Mouse (Mus musculus) left cerebral cortex, postnatal 14 days (tissue): Measurements from ENCODE around the gene Ube2e2. TPM values are rescaled to one million over a fixed set of nuclear protein-coding genes. Genes with fewer than 3 reads are reported as not detected.
"Not testable (repeated sequence)": the region's sequence is repeated elsewhere in the genome, so short reads cannot be mapped to it uniquely, and the experiment has no call there.

ENCODE experiments used
- DNase-seq, 2 experiments: peaks; one replicate each; pipeline ENCODE4 v3.0.0; 2021 to 2022; ENCODE audit warnings: low spot score in 2 of 2, mixed read lengths in 1 of 2
- intact Hi-C: fragments of 180-260 bp; cut with DNase I; formaldehyde crosslinking; loops from one replicate; pipeline ENCODE4 v1.15.1; 2025
- total RNA-seq, 2 experiments: library from RNA; stranded (reverse); gene quantifications; 2 replicates each; pipeline ENCODE4 v1.2.3; 2021

Ube2e2 gene
- total RNA-seq, 2 experiments from 2014 or later: 149 to 168 TPM

DNA sequence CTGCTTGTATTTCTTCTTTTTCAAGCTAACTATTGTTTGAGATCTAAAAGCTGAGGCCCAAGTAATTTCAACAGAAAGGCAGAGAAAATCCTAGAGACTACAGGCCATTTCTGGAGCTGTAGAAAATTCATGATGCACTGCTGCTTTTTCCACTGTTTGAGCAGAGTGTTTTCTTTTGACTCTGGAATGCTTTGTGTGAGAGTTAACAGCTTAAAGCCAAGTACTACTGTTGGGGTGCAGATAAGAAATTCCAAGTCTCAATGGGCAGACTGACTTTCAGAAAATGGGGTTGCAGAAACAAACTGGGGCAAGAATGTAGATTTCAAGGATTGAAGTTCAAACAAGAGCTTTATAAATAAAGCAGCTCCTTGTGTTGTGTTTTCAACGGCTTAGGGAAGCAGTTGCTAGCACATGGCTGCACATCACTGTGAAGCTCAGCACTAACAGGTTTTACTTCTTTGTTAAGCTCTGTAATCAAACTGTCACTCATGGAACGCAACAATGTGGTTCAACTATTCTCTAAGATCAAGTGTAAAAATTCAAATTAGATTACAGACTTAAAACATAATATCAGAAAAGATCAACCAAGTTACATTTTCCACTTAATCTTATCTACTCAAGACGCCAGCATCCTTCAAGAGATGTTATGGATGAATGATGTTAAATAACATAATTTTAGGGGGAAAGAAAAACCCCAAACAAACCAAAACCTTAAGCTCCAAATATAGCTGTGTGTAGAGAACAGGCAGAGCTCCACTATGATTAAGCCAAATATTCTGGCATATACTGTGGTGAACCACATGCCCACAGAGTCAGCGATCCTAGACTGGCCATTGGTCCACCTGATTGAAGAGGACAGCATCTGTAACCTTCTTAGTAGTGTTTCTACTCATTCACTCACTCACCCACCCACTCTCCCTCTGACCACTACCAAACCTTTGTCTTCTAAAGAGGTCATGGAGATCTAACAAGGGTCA, 236.0 kb downstream of the Ube2e2 start:
- intact Hi-C loops: no loop called here
- no peak for DNase-seq

DNA sequence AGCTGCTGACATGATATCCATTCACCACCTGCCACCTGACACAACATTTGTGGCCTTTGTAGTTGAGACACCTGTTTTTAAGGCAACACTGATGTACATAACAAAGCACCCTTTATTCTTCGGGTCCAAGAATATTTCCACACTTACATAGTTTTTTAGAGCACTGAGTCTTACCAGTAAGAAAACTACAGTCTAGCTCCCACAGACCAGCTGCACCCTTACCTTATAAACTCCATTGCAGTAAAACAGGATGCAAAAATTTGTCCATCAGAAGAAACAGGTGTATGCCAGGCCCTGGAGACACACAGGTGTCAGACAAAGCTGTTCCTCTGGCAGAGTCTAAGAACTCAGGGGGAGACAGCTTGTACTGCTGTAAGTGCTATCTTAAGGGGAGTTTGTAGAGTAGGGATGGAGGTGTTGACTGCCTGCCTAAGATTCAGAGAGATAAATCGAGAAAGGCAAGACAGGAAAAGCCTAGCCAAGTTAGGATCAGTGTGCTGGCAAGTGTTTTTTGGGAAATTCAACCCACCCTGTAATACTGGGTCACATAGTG, 244.9 kb downstream of the Ube2e2 start:
- intact Hi-C loops: no loop called here
- DNase-seq: peak in 1 of 2 experiments; percentile 23

GRCm38 (mm10) chr14:18641656-18642055, 252.4 kb downstream of the Ube2e2 start:
- DNase-seq: no peak
- intact Hi-C loops: no loop called here

GRCm38 (mm10) chr14:18638753-18639456, 255.2 kb downstream of the Ube2e2 start:
- DNase-seq: no peak
- intact Hi-C loops: no loop called here

DNA sequence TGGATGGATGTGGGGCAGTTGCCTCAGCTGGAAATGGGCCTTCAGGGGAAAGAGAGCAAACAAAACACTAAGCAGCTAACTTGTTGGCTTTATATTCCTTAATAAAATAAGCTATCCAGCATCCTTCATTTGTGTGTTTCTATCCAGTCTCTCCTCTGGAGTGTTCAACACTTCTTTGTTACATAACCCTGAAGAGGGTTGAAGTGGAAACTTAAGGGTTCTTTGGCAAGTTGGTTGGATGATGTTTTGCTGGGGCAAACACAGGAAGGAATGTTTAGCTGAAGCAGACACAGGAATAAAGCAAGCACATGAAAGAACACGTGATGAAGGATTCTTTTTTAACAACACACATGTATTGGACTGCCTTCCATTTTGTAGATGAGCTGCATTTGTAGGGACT, 256.3 kb downstream of the Ube2e2 start:
- intact Hi-C loops: no loop called here
- no peak for DNase-seq

- intact Hi-C loops: no loop called here
- no peak for DNase-seq
Observed at GRCm38 (mm10) chr14:18628170-18628569, 265.9 kb downstream of the Ube2e2 start.

DNA sequence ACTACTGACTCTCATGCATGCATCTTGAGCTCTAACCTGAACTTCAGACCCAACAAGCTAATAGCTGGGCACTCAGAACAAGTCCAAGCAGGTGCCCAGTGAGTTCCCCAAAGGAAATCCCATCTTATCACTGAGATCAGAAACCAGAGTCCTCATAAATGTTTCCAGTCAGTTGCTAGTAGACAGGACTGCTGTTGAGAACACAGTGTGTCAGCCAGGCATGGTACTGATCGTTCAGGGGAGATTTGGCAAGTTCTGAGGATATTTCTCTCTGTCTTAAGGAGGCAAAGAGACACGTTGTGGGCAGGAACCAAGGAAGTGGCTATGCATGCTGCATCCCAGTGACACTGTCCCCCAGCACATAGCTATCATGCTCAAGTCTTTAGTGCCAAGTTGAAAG, 275.5 kb downstream of the Ube2e2 start:
- no peak for DNase-seq
- intact Hi-C loops: no loop called here

GRCm38 (mm10) chr14:18601927-18602326, 292.1 kb downstream of the Ube2e2 start:
- intact Hi-C loops: no loop called here
- no peak for DNase-seq

DNA sequence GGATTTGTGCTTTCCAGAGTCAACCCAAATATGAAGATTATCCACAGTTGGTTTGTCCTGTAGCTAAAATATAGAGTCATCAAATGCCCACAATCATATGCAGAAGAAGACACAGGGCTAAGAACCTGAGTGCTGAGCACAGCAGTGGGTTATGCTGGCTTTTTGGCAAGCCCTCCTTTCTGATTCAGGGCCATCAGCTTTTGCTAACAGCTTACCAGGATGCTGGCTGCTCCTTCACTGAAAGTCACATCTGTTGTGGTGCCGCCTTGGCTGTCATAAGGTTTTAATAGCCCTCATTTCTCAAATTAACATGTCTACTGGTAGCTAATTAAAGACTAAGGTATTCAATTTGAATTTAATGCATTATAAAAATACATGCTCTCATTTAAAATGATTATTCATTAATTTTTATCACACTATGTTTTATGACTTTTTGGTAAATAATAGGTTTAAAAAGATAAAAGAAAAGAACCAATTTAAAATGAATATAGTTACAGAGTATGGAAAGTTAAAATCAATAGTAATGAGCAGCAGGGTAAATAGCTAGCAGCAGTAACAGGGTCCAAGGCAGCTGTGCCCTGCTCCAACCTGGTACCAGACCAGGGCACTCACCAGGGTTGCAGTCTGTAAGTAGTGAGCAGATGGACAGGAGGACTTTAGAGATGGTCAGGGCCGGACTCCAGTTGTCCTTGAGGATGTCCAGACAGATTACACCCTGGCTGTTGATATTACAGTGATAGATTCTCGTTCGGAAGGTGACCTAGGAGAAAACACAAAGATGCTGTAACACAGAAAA, 307.6 kb downstream of the Ube2e2 start:
- DNase-seq: no peak
- intact Hi-C loops: no loop called here

DNA sequence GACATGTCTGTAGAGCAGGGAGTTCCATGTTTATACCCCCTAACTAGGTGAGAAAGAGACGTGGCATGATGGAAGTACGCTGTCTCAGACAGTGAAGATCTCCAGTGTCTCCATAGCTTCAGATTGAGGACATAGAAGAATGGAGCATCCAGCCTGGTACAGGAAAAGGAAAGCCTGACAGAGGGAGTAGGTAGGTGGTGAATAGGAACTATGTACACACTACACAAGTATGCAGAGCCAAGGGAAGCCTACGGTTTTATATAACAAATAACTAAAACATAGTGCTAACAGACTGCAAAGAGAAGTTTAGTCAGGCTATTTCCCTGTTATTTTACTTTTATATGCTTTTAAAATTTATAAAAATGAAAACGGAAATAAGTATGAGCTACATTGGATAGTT, 312.3 kb downstream of the Ube2e2 start:
- intact Hi-C loops: no loop called here
- DNase-seq: no peak

GRCm38 (mm10) chr14:18574756-18575155, 319.3 kb downstream of the Ube2e2 start:
- intact Hi-C loops: no loop called here
- DNase-seq: no peak

DNA sequence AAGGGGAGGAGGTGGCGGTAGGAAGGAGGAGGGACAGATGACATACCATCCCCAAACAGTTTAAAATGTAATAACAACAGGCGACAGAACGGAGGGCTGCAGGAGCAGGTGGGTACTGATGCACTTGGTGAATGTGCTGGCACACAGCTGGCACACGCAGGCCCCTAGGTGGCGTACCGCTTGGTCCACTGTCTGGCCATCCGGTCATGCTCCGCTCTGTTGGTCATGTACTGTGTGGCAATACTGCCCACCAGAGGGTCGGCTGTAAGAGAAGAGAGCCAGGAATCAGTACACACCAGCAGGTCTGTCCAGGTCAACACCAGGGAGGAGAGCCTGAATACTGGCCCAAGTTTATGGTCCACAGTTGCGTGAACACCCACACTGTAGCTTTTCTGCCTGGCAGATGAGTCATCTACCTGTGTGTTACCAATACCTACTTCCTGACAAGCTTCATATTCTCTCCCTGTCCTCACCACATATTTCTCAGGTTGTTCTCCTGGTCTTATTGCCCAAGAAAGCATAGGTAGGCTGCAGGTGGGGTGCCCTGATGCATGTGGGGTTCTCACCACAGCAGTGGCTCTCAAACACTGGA, 319.8 kb downstream of the Ube2e2 start:
- DNase-seq: no peak
- intact Hi-C loops: no loop called here

GRCm38 (mm10) chr14:18573286-18573956, 320.6 kb downstream of the Ube2e2 start:
- DNase-seq: no peak
- intact Hi-C loops: no loop called here

DNA sequence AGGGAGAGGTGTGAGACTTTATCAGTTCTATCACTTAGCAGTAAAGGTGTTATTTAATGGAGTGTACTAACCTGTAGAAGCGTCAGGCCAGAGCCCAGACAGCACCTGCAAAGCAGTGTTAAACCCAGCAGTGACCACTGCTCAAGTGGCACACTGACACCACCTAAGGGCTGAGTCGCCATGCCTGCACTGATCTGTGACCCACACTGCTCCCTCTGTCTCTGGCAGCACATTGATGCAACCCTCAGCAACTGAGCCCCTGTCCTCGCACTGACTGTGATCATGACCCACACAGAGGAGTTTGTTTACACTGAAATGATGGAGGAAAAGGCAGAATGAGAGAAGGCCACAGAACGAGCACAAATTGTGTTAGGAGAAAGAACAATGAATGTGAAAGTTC, 321.2 kb downstream of the Ube2e2 start:
- DNase-seq: no peak
- intact Hi-C loops: no loop called here

- intact Hi-C loops: no loop called here
- DNase-seq: no peak
Observed at GRCm38 (mm10) chr14:18569615-18570014, 324.5 kb downstream of the Ube2e2 start.

GRCm38 (mm10) chr14:18564999-18565398, 329.1 kb downstream of the Ube2e2 start:
- intact Hi-C loops, DNase-seq: not testable (repeated sequence)

DNA sequence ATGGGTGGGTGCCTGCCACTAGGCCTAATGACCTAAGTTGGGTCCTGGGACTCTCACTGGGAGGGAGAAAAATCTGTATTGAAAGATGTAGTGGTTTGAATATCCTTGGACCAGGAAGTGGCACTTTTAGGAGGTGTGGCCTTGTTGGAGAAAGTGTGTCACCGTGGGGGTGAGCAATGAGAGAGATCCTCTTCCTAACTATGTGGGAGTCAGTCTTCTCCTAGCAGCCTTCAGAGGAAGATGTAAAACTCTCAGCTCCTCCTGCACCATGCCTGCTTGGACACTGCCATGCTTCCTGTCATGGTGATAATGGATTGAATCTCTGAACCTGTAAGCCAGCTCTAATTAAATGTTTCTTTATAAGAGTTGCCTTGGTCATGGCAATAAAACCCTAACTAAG, 338.8 kb downstream of the Ube2e2 start:
- intact Hi-C loops: no loop called here
- DNase-seq: no peak

DNA sequence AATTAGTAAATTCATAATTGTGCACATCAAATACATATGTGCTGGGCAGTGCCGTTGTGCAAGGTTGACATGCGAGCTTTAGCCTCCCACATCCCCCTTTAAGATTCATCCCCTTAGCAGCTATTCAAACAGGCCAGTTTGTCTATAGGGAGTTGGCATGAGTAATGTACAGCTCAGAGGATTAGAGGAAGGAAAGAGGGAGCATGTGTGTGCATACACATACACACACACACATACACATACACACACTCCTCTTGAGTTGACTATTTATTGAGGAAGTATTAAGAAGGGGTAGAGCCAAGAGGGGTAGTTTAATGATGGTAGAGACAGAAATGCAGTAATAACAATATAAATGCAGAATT, 339.5 kb downstream of the Ube2e2 start:
- no peak for DNase-seq
- intact Hi-C loops: no loop called here
